Mouse (Mus musculus) kidney, adult 2 months (tissue): Measurements from ENCODE around the gene Id3.

Experiments used
- CTCF ChIP-seq: fragments of 200-500 bp; conservative IDR thresholded peaks from 2 replicates; pipeline ENCODE4 v1.5.1; 2011; ENCODE audit warnings: low read depth, mild to moderate bottlenecking, control low read depth, low read length, moderate library complexity, mixed read lengths; ENCODE audit not compliant: insufficient read depth, insufficient read length
- POLR2A ChIP-seq: fragments of 200-500 bp; IDR thresholded peaks from one replicate; pipeline ENCODE4 v1.6.1; 2011; ENCODE audit warnings: low read depth, low read length, control low read depth

- TF ChIP-seq CTCF (no peak), POLR2A (no peak)
These were observed 18.7 kb upstream of the Id3 start for GRCm38 (mm10) chr4:136124581-136124980.
